Mouse (Mus musculus): ENCODE results near the gene Kif21b. TPM values are rescaled to one million over a fixed set of nuclear protein-coding genes. Genes with fewer than 3 reads are reported as not detected.
A peak's percentile ranks its signal among the peaks of the same experiment; 100 is the strongest.

Kif21b gene
- polyA plus RNA-seq, 1 experiment from 2014 or later, result 0.74 TPM

GRCm38 (mm10) chr1:136126895-136127294, 4.3 kb upstream of the Kif21b start:
- no peak overlapping the region for H3K27ac ChIP-seq
- WGBS, result 47% methylated on average over 10 of the region's 10 CpGs
- no peaks in the 10 kb centered on the region for H3K9me3 ChIP-seq (replicated peaks; ENCODE audit: low read length)
- no peaks in the 10 kb centered on the region for H3K27me3 ChIP-seq (ENCODE audit: insufficient read depth, low read length)
- DNase-seq (ENCODE audit: low spot score) (peak; percentile 62), ATAC-seq (replicated peaks; ENCODE audit: low FRiP score, low read depth) (no peak)
- no peak for TF ChIP-seq CTCF (IDR thresholded peaks at IDR 0.05; ENCODE audit: low read depth)
- peaks cover 15% of the 10 kb centered on the region; the same call in 1 of the 2 replicates for H3K4me1 ChIP-seq (replicated peaks; ENCODE audit: insufficient read depth, low read length)
- no peak overlapping the region for H3K9ac ChIP-seq (ENCODE audit: low read depth, low read length)
- no peak overlapping the region for H3K4me3 ChIP-seq (replicated peaks; ENCODE audit: low read depth, low read length)
- H3K36me3 ChIP-seq (ENCODE audit: insufficient read depth, low read length), result no peaks in the 10 kb centered on the region
- no peak overlapping the region for H3K4me2 ChIP-seq (ENCODE audit: low read length)

- 0 out of 2 replicates have a peak overlapping the region, but pooled peaks have one; percentile 5 for H3K4me2 ChIP-seq (ENCODE audit: low read length)
- WGBS, result 55% methylated on average over 3 of the region's 3 CpGs
- peaks cover 15% of the 10 kb centered on the region; the same call in 1 of the 2 replicates for H3K4me1 ChIP-seq (replicated peaks; ENCODE audit: insufficient read depth, low read length)
- peak overlapping the region; percentile 63; the same call in 1 of the 2 replicates for H3K27ac ChIP-seq
- no peak for TF ChIP-seq CTCF (IDR thresholded peaks at IDR 0.05; ENCODE audit: low read depth)
- H3K36me3 ChIP-seq (ENCODE audit: insufficient read depth, low read length), result no peaks in the 10 kb centered on the region
- no peaks in the 10 kb centered on the region for H3K9me3 ChIP-seq (replicated peaks; ENCODE audit: low read length)
- H3K9ac ChIP-seq (ENCODE audit: low read depth, low read length), result no peak overlapping the region
- no peak for ATAC-seq (replicated peaks; ENCODE audit: low FRiP score, low read depth)
- DNase-seq (ENCODE audit: low spot score), result no peak
- no peak overlapping the region for H3K4me3 ChIP-seq (replicated peaks; ENCODE audit: low read depth, low read length)
- no peaks in the 10 kb centered on the region for H3K27me3 ChIP-seq (ENCODE audit: insufficient read depth, low read length)
Observed at GRCm38 (mm10) chr1:136127856-136128255, 3.3 kb upstream of the Kif21b start.

- H3K9me3 ChIP-seq (replicated peaks; ENCODE audit: low read length), result no peaks in the 10 kb centered on the region
- no peak overlapping the region for H3K4me3 ChIP-seq (replicated peaks; ENCODE audit: low read depth, low read length)
- no peak overlapping the region for H3K27ac ChIP-seq
- ATAC-seq (replicated peaks; ENCODE audit: low FRiP score, low read depth) (no peak), DNase-seq (ENCODE audit: low spot score) (peak; percentile 66)
- peaks cover 15% of the 10 kb centered on the region; the same call in 1 of the 2 replicates for H3K4me1 ChIP-seq (replicated peaks; ENCODE audit: insufficient read depth, low read length)
- no peak for TF ChIP-seq CTCF (IDR thresholded peaks at IDR 0.05; ENCODE audit: low read depth)
- H3K36me3 ChIP-seq (ENCODE audit: insufficient read depth, low read length), result no peaks in the 10 kb centered on the region
- 18% methylated on average over 5 of the region's 5 CpGs for WGBS
- H3K9ac ChIP-seq (ENCODE audit: low read depth, low read length), result no peak overlapping the region
- 0 out of 2 replicates have a peak overlapping the region, but pooled peaks have one; percentile 5 for H3K4me2 ChIP-seq (ENCODE audit: low read length)
- H3K27me3 ChIP-seq (ENCODE audit: insufficient read depth, low read length), result no peaks in the 10 kb centered on the region
Observed at GRCm38 (mm10) chr1:136128416-136128815, 2.8 kb upstream of the Kif21b start.

GRCm38 (mm10) chr1:136128944-136129589, 2.1 kb upstream of the Kif21b start:
- 0 out of 2 replicates have a peak overlapping the region, but pooled peaks have one; percentile 1 for H3K27ac ChIP-seq
- H3K4me1 ChIP-seq (replicated peaks; ENCODE audit: insufficient read depth, low read length), result peaks cover 18% of the 10 kb centered on the region; the same call in 1 of the 2 replicates
- no peak overlapping the region for H3K9ac ChIP-seq (ENCODE audit: low read depth, low read length)
- H3K36me3 ChIP-seq (ENCODE audit: insufficient read depth, low read length), result no peaks in the 10 kb centered on the region
- DNase-seq (ENCODE audit: low spot score) (no peak), ATAC-seq (replicated peaks; ENCODE audit: low FRiP score, low read depth) (no peak)
- TF ChIP-seq CTCF (IDR thresholded peaks at IDR 0.05; ENCODE audit: low read depth), result no peak
- H3K27me3 ChIP-seq (ENCODE audit: insufficient read depth, low read length), result no peaks in the 10 kb centered on the region
- H3K4me3 ChIP-seq (replicated peaks; ENCODE audit: low read depth, low read length), result no peak overlapping the region
- no peak overlapping the region for H3K4me2 ChIP-seq (ENCODE audit: low read length)
- 47% methylated on average over 4 of the region's 4 CpGs for WGBS
- no peaks in the 10 kb centered on the region for H3K9me3 ChIP-seq (replicated peaks; ENCODE audit: low read length)

- no peaks in the 10 kb centered on the region for H3K36me3 ChIP-seq (ENCODE audit: insufficient read depth, low read length)
- DNase-seq (ENCODE audit: low spot score), result no peak
- 57% methylated on average over 3 of the region's 3 CpGs for WGBS
- H3K4me2 ChIP-seq (ENCODE audit: low read length), result no peak overlapping the region
- H3K27ac ChIP-seq, result no peak overlapping the region
- no peak for ATAC-seq (replicated peaks; ENCODE audit: low FRiP score, low read depth)
- H3K4me1 ChIP-seq (replicated peaks; ENCODE audit: insufficient read depth, low read length), result peaks cover 18% of the 10 kb centered on the region; the same call in 1 of the 2 replicates
- no peaks in the 10 kb centered on the region for H3K9me3 ChIP-seq (replicated peaks; ENCODE audit: low read length)
- no peak for TF ChIP-seq CTCF (IDR thresholded peaks at IDR 0.05; ENCODE audit: low read depth)
- no peak overlapping the region for H3K9ac ChIP-seq (ENCODE audit: low read depth, low read length)
- H3K4me3 ChIP-seq (replicated peaks; ENCODE audit: low read depth, low read length), result no peak overlapping the region
- H3K27me3 ChIP-seq (ENCODE audit: insufficient read depth, low read length), result no peaks in the 10 kb centered on the region
Observed at GRCm38 (mm10) chr1:136130107-136130506, 1.1 kb upstream of the Kif21b start.

- peak overlapping the region; percentile 65 for H3K9ac ChIP-seq (ENCODE audit: low read depth, low read length)
- ATAC-seq (replicated peaks; ENCODE audit: low FRiP score, low read depth), result no peak
- H3K9me3 ChIP-seq (replicated peaks; ENCODE audit: low read length), result no peaks in the 10 kb centered on the region
- no peak for DNase-seq (ENCODE audit: low spot score)
- no peak overlapping the region for H3K27ac ChIP-seq
- no peak for TF ChIP-seq CTCF (IDR thresholded peaks at IDR 0.05; ENCODE audit: low read depth)
- no peaks in the 10 kb centered on the region for H3K27me3 ChIP-seq (ENCODE audit: insufficient read depth, low read length)
- WGBS, result 1% methylated on average over 43 of the region's 43 CpGs
- H3K36me3 ChIP-seq (ENCODE audit: insufficient read depth, low read length), result no peaks in the 10 kb centered on the region
- peaks cover 26% of the 10 kb centered on the region; the same call in 1 of the 2 replicates for H3K4me1 ChIP-seq (replicated peaks; ENCODE audit: insufficient read depth, low read length)
- H3K4me2 ChIP-seq (ENCODE audit: low read length), result peak overlapping the region; percentile 100
- peak overlapping the region; percentile 66 for H3K4me3 ChIP-seq (replicated peaks; ENCODE audit: low read depth, low read length)
Observed at GRCm38 (mm10) chr1:136131603-136132291, 558 bp downstream of the Kif21b start.

Measured in kidney, postnatal 0 days (tissue).